Mouse (Mus musculus): ENCODE results near the gene Trmu.

The Trmu gene

GRCm38 (mm10) chr15:85897113-85897512 lies 18.0 kb downstream of the Trmu start:
- WGBS = 74% methylated on average over 10 of the region's 10 CpGs

- 47% methylated on average over 6 of the region's 6 CpGs for WGBS
These were observed 20.3 kb downstream of the Trmu start for GRCm38 (mm10) chr15:85899396-85899795.

GRCm38 (mm10) chr15:85900318-85900717 lies 21.2 kb downstream of the Trmu start:
- WGBS = 60% methylated on average over 8 of the region's 8 CpGs

DNA sequence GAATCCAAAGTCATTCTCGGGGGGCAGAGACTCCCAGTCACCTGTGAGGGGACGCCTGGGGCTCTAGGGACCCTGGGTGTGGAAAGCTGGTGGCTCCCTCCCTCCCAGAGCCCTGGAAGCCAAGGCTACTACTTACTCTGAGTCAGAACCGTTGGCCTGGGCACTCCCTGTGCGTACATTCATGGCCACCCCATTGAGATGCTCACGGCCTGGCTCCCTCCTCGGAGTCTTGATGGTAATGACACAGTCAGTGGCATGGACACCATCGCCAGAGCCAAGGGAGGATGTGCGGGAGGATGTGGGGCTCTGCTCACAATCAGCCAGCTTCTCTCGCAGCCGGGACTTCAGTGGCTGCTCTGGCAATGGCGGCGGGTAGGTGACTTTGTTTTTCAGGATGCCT lies 21.7 kb downstream of the Trmu start:
- WGBS = 77% methylated on average over 12 of the region's 12 CpGs

DNA sequence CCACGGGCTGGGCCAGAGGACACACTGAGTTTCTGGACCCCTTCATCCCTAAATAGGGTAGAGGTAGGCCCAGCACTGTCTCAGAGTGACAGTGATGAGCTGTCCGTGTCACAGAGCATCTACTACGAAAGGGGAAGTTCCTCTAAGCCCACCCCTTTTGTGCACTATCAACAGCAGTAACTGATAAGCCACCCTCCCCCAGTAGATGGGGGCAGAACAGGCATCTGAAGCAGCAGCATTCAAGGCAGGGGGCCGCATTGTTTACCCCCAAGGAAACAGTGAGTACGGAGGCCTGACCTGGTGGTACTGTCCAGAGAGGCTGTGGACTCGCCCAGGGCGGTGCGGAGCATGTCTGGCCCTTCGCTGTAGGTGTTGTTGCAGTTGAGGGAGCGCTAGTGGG lies 23.4 kb downstream of the Trmu start:
- 89% methylated on average over 10 of the region's 10 CpGs for WGBS

DNA sequence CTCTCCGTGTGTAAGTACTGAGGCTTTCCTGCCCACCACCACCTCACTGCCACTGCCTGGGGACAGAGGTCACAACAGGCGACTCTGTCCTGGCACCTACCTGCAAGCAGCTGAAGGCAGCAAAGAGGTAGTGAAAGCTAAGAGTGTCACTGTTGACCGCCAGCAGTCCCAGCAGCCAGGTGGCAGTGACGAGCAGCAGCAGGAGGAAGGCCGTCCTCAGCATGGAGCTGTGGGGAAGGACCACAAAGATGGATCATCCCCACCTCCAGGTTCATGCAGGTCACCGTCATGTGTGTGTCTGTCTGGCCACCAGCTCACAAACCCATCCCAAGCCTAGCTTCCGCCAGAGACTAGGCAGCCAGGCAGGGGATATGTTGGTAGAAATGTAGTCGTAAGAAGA lies 24.7 kb downstream of the Trmu start:
- 78% methylated on average over 8 of the region's 8 CpGs for WGBS

GRCm38 (mm10) chr15:85908660-85909491 lies 29.8 kb downstream of the Trmu start:
- WGBS = 93% methylated on average over 7 of the region's 7 CpGs

GRCm38 (mm10) chr15:85909492-85909829 lies 30.3 kb downstream of the Trmu start:
- 92% methylated on average over 3 of the region's 3 CpGs for WGBS

GRCm38 (mm10) chr15:85909931-85910330 lies 30.8 kb downstream of the Trmu start:
- 79% methylated on average over 10 of the region's 10 CpGs for WGBS

- 28% methylated on average over 2 of the region's 2 CpGs for WGBS
These were observed 34.5 kb downstream of the Trmu start for GRCm38 (mm10) chr15:85913605-85914004.

- WGBS = 65% methylated on average over 8 of the region's 8 CpGs
These were observed 40.2 kb downstream of the Trmu start for GRCm38 (mm10) chr15:85919191-85919891.

DNA sequence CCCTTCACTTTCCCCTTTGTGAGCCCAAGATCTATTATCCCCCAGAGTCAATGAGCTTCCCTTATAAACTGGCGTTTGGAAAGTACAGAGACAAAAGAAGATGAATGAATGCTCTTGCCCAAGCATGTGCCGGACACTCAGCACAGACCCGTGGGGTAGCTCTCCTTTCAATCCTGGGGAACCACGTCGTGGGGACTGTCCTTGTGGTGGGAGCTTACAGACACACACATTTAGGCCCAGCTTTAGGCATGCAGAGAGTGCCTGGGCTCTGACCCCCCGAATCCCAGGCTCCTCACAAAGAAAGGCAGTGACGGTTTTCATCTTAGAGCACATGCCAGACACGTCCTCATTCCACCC lies 40.8 kb downstream of the Trmu start:
- WGBS = 72% methylated on average over 8 of the region's 8 CpGs

GRCm38 (mm10) chr15:85921855-85922254 lies 42.7 kb downstream of the Trmu start:
- WGBS = 96% methylated on average over 11 of the region's 11 CpGs

DNA sequence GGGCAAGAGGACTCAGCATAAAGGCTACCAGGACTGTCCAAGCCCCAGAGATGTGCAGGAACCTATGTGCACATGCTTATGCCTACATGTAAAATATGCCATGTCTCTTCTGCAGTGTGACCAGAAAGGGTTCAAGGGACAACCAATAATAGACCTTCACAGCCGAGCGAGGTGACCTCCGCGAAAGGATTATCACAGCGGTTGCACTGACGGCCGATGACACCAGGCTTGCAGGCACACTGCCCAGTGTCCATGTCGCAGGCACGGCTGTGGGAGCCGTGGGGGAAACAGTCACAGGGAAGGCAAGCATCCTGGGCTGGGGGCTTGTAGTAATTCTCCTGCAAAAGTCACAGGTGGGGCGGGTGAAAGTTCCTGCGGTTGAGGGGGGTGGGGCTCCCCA lies 49.0 kb downstream of the Trmu start:
- 89% methylated on average over 12 of the region's 12 CpGs for WGBS

DNA sequence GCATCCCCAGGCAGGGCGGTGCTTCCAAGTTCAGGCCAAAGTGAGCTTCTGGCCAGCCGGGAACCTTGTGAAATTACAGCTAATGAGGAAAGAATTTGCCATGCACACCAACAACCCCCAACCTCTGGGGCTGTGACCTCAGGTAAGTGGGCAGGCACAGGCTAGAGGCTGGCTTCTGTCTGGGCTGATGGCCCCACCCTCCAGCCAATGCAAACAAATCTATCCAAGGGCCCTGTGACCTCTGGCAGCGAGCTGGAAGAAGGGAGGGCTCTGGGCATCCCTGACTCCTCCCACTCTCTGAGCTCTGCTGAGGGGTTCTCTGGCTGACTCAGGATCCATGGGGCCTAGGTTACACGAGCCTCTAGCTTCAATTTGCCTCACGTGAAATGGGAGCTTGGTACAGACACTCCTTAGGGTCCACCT lies 56.5 kb downstream of the Trmu start:
- 69% methylated on average over 5 of the region's 5 CpGs for WGBS

Data from cerebral cortex, adult 2 months (tissue).